Mouse (Mus musculus) adrenal gland, postnatal 14 days (tissue): ENCODE measurements around the gene Xpo5. TPM values are rescaled to one million over a fixed set of nuclear protein-coding genes. Genes with fewer than 3 reads are reported as not detected.

Experiments
- DNase-seq: peaks from one replicate; pipeline ENCODE4 v3.0.0; 2021; ENCODE audit warnings: mixed read lengths
- total RNA-seq: library from RNA; stranded (reverse); gene quantifications from 2 replicates; pipeline ENCODE4 v1.2.3, GENCODE M21; 2021

The Xpo5 gene
- total RNA-seq, 1 experiment from 2014 or later, result 61.0 TPM

DNA sequence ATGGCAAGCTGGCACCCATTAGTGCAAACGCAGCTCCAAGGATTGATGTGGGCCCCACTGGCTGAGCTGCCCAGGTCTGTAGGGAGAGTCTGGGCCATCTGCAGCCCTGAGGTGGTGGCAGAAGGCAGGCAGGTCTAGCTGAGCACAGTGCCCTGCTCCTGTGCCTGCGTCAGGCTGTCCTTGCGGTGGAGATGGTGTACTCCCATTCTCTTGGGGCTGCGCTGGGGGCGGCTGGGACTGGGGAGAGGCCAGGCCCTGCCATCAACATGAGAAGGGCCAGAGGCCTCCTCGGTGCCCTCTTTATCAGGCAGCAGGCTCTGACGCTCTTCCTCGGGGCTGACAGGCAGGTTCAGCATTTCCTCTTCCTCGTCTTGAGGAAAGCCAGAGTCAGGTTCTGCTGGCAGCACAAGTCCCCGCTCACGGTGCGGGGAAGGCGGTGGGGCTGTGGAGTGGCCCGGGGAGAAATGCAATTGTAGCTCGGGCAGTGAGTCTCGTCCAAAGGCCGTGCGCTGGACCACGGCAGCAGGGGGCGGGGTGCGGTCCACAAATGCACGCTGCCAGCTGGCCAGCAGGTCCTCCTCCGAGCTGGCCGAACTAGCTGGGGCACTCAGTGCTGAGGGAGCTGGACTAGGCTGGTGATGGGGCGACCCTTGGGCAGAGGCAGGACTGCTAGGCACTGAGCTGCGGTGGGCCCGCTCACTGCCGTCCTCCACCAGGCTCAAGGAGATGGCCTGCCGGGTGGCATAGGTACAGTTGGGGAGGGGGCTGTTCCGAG, 55.9 kb downstream of the Xpo5 start:
- DNase-seq, result no peak

DNA sequence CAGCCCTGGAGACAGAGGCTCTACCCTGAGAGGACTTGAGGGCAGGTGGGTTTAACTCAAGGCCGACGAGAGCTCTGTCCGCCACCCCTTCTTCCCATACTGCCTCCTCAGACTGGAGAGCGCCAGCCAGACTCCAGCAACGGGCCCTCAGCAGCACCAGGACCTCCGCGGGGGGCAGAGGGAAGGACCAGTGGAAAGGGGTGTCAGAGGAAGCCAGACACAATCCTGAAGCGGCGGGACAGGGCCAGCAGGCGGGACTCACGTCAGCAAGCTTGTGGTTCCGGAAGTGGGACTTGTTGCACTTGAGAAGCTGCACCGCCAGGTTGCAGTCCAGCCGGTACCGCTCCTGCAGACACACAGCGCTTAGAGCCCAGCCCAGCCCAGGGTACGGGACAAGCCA, 57.1 kb downstream of the Xpo5 start:
- DNase-seq, result no peak

DNA sequence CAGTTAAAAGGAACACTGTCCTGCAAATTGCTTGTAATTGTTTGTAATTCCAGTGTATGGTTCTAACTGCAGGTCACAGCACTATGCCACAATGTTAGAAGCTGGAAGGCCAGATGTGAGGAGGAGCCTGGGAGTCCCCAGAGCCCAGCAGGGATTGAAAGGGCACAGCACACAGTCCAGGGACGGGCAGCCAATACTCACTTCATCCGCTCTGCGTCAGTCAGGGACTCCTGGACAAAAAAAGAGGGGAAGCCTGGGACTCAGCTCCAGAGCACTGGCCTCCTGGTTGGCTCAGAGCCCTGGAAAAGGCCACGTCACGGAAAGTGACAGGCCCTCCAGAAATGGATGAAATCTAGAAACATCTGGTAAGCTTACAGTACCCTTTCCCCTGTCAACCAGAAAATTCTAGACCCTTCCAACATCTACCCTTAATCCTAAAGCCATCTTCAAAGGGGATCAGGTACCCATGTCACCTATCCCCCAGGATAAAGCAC, 59.7 kb downstream of the Xpo5 start:
- DNase-seq, result no peak

DNA sequence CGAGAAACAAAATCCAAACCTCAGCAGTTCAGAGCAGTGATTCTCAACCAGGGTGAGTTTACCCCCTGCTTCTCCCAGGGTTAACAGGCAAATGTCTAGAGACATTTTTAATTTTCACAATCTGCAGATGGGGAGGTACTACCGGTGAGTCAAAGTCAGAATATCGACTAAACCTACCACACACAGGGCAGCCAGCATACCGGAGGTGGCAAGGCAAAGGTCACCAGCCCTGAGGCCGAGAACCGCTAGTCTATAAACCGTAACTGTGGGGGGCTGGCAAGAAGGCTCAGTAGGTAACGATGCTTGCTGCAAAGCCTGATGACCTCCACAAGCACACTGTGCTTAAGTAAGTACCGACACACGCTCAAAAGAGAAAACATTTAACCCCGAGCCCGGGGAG, 62.9 kb downstream of the Xpo5 start:
- no peak for DNase-seq

DNA sequence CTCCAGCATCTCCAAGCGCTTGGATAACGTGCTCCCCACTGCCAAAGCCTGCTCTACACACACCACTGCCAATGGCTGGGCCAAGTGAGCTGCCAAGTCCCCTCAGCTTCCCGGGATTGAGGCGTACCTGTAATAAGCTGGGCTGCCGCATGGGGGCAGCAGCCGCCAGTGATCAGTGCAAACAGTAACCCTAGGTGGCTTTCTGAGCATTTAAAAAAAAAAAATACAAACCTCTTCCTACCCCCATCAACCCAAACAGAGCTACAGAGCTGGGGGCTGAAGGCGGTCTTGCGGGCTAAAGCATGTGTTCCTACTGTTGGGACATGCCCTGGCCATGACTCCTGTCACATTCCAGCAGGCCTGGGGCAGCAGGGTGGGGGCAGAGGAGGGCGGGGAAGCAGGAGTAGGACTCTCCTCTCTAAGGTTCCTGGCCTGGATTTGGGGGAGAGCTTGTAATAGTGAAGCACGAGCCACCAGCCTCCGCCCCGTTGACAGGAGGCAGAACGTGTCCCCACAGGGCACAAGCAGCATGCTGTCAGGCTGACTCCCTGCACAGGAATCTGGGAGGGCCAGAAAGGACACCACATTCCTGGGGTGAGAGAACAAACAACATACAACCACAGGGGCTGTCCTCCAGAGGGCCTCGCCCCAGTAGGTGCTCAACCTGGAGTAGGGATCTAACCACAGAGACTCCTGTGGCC, 63.5 kb downstream of the Xpo5 start:
- peak; percentile 87 for DNase-seq

DNA sequence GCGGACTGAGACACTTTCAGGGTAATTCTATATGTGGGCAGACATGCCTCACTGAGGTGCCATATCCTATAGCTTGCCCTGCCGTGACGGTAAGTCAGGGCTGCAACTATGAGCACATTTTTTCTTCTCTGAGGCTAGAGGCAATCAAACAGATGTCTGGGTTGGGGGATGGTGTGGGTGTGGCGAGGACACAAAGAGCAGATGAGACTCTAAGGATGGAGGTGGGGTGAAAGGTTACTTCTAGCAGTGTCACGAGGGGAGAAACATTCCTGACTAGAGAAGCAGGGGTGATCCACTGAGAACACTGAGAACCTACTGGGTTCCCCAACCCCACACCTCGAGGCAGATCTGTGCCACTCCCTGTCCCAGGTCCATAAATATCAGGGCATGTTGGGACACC, 64.4 kb downstream of the Xpo5 start:
- no peak for DNase-seq

DNA sequence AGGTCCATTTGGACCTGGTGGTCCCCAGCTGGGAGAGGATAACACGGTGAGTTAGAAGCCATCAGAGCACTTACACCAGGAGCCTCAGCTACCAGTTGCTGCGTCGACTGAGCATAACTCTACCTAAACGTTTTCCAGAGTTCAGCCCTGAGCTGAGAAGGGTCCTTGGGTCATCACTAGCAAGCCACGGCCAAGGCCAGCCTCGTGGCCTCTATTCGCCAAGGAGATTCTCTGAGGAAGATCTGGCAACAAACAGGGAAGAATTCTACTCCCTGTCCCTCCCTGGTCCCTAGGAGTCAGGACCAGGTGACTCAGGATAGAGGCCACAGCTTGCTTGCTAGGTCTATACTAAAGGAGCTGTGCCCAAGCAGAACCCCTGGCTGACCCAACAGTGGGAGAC, 64.9 kb downstream of the Xpo5 start:
- no peak for DNase-seq

DNA sequence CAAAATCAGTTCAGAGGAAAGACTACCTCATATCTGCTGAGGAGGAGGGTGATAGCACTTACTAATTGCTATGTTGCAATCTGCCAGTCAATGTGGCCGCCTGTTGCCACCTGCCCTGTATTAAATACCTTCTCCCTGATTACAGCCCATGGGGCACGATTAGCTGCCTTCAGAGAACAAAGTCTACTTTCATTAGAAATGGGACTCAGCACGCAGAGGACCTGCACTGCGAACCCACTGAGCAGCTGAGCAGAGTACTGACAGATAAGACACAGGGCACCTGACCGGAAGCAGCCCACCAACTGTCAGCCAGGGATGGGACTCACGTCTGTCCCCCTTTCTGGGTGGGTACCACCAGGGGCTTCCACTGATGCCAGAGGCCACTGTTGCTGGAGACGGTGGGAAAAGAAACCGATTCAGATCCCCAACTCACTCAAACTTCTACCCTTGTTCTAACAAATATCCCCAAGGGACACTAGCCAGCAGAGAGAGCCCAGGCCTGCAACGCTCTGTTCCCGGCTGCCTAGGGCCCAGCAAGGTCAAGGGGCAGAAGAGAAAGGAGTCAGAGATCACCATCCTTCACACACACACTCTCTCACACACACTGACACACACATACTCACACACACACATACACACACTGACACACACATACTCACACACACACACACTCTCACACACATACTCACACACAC, 65.6 kb downstream of the Xpo5 start:
- no peak for DNase-seq

DNA sequence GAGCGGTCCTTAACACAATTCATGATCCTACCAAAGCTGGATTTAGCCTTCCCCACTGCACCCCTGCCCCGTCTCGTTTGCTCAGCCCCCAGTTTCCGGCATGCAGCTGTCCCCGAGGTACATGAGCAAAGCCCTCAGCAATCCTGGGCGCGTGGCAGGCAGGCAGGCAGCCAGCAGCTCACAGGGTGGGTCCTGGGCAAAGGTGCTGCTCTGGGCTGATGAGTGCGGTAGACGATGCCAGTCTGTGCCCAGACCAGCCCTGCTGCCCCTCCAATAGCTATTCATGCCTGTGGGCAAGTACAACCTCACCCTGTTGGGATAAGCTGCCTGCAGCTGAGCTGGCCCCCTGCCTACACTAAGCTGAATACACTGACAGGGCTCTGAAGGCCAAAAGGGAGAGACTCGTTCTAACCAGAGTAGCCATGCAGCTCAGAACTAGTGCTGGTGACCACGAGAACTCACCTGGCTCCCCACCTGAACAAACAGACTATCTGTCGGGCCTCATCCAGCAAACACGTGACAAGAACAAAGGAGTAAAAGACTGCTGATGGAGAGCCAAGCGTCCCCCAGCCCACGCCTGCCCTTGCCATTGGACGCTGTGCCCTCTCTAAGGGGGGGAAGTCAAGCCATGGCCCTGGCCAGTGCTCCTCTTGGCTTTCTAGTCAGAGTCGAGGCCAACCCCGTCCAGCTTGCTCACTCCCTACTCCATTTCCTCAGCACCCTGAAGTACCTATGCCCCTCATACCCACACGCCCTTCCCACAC, 67.4 kb downstream of the Xpo5 start:
- no peak for DNase-seq

DNA sequence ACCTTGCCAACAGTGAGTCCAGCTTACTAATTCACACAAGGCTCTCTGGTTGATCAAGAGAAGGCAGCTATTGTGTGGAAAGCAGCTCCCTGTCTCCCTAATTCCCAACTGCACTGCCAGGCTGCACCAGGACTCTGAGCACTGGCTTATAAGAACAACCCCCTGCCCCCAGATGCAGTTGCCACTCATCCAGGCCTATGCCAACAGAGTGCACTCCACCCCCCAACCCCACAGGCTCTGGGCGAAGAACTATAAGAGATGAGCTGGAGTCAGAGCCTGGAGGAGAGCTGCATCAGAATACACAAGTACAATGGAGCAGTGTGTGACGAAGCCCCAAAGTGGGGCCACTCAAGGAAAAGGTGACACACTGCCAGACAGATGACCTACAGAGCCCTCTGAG, 69.5 kb downstream of the Xpo5 start:
- no peak for DNase-seq

DNA sequence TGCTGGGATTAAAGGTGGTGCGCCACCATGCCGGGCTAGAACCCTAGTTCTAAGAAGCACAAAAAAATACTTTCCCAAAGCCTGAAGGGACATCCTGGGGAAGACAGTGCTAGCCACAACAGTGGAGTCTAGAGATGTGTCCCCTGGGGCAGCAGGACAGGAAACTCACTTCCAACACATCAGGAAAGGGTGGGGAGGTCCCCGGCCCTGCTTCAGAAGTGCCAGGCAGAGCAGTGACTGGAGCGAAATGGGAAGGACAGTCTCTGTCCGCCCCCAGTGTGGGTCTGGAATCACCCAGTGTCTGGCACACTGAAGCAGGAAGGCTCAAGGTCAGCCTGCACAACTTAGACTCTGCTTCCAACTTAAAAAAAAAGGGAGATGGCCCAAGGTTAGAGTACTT, 70.1 kb downstream of the Xpo5 start:
- DNase-seq, result peak; percentile 68

DNA sequence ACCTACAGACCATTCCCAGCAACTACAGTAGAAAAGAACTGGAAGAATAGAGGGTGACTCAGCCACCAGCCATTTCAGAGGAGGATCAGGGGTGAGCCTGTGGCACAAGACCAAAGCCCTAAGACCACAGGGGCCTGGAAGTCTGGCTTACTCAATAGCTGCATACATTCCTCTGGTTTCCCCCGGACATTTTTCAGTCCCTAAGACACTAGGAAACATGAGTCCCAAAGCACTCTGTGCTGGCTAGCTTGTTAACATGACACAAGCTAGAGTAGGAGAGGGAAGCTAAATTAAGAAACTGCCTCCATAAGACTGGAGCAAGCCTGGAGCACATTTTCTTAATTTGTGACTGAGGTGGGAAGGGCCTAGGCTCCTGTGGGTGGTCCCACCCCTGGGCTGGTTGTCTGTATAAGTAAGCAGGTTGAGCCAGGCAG, 71.2 kb downstream of the Xpo5 start:
- no peak for DNase-seq

DNA sequence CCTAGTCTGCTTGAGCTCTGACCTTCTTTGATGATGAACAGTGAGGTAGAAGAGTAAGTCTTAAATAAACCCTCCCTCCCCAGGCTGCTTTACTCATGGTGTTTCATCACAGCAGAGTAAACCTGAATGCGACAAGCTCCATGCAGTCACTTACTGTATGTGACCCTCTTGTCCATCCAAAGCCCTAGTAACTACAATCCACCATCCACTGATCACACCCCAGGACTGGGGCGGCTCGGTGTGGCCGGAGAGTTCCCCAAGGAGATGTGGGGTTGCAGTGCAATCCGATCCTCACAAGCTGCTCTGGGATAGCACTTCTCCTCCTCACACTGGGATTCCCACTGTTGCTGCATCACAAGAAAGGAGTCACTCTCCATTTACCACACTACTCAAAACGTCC, 71.9 kb downstream of the Xpo5 start:
- no peak for DNase-seq

DNA sequence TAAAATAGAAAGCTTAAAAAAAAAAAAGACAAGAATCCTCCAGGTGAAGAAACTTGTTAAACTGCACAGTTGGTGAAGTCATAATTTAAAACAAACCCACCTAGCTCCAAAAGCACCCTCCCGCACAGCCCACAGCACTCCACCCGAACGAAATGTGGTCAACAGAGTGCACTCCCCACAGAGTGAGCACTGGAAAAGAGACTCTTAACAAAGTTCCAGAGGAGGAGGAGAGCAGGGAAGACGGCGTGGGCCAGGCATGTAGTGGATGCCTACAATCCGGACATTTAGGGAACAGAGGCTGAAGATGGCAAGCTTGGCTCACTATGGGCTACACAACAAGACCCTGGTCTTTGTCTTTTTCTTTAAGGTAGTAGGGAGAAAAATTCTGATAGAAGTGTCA, 72.5 kb downstream of the Xpo5 start:
- DNase-seq, result no peak

DNA sequence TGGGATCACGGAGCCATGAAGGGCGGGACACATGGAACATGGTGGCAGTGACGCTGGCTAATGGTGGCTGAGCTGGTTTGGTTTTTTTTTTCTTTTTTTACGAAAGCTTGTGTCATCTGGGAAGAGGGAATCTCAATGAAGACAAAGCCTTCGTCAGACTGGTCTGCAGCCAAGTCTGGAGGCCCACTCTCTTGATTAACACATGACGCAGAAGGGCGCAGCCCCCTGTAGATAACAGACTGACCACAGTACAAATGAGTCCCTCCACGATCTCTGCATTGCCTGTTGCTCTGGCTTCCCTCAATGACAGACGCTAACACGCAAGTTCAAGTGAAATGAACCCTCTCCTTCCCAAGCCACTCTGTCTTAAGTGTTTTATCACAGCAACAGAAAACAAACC, 72.9 kb downstream of the Xpo5 start:
- DNase-seq, result no peak

DNA sequence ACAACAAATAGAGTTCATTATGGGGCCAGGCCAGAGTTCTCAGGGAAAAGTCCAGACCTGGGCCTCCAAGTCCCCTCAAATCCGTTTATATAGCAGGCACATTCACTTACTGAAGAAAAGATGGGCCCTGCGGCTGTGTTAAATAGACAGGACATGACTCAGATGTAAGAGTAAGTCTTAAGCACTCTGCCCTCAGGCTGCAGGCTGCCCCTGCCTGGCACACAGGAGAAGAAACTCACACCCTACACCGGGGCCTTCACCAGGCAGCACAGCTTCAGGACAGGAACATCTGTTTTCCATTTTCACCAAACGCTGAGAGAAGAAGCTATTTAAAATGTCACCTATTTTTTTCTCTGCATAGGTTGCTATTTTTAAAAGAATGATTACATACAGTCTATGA, 75.0 kb downstream of the Xpo5 start:
- DNase-seq, result no peak

DNA sequence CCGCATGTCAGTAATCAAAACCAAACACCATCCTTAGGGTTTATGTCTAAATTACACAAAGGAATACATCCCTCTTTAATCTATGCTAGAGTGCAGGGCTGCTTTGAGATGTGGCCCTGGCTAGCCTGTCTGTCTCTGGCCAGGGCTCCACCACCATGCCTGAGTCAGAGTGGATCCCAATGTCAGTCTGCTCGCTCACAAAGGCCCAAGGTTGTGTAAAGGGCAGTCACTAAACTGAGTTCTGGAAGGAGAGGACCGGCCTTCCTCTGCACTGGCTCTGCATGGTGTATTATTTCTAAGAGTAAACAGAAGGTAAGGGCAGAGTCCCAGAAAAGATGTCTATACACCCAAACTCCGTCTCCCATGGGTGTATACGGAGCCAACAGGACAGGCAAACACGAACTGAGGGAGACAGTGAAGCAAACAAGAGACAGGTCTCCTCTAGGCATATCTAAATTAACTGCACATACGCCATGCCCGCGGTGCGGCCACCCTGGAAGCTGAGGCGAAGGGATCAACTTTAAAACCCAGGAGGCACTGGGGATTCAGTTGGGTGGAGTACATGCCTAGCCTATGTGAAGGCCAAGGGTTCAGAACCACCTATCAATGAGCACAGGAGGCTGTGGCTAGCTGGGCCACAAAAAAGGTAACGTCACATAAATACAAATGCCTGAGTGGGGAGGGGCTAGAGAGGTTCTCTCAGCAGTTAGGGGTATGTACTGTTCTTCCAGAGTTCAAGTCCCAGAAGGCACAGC, 75.6 kb downstream of the Xpo5 start:
- peak; percentile 73 for DNase-seq

DNA sequence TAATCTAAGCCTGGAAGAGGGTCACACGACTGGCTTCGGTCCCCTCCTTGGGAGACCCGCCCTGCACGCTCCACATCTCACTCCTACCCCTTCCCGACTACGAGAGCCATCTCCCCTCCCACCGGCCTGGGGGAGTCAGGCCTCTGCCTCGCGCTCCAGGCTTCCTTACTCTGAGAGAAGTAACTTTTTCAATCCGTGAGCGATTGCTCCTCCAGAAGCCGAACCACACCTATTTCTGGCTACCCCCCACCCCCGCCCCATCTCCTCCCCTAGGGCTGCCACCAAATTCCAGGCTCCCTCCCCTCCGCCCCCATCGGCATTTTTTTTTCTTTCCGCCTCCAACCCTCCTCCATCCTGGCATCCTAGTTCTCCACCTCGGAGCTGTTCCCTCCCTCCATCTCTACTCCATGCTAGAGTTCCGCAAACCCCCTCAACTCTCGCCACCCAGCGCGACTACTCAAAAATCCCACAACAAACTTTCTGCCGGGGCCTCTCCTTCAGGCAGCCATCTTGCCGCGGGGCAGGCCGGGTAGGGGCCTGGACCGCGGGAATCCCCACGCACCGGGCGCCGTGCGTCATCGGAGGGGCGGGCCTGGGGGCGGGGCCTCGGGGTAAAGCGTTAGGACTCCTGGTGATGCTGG, 80.0 kb downstream of the Xpo5 start, which contains the start of gene Tjap1:
TSS of gene Tjap1 (minus strand) at position 544 of the 641 bp plus-strand sequence.
- DNase-seq, result peak; percentile 95

DNA sequence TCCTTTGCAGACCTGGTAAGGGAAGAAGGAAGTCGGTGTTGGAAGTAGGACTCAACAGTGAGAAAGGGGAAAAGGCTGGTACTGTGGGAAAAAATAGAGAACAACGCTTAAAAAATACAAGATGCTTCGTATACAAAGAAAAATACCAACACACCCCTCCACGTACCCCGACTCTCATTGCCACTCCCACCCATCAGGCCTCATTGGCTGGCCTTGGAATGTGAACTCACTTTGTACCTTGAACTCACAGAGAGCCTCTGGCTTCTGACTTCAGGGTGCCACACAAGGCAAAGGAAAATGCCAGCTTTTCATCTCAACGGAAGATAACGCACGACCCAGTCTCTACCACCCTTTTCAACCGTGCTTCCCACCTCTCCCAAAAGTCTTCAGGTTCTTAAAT, 80.6 kb downstream of the Xpo5 start:
- no peak for DNase-seq

DNA sequence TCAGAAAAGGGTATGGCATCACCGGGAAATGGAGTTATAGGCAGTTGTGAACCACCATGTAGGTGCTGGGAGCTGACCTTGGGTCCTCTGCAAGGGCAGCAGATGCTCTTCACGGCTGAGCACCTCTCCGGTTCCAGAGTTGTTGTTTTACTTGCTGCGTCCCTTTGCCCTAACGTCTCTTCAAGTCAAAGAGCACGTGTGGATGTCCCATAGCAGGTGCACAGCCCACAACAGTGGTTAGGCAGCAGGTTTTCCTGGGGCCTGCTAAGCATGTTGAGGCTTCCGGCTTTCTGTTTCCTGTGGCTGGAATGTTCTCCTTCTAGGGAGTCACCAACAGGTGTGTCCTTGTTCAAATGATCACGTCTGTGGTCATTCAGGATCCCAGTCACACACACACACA, 81.3 kb downstream of the Xpo5 start:
- DNase-seq, result no peak

DNA sequence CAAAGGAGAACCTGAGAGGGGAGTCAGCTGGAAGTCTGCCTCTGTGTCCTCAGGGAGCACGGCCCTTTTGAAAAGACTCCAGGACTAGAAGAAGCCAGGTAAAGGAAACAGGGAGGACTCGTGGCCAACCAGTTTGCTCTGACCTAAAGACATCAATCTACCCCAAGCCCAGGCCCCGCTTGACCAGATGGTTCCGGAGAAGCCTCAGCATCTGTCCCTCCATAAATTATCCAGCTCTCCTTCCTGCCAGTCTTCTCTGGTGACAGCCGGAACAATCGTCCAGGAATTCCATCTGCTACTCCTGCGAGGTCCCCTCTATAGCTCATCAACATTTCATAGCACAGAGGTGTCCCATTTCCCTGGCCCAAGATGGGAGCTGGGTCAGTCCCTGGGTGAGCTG, 82.1 kb downstream of the Xpo5 start:
- no peak for DNase-seq
